22 mouse cellular contexts compared by ENCODE assay signal in the genomic region with DNA sequence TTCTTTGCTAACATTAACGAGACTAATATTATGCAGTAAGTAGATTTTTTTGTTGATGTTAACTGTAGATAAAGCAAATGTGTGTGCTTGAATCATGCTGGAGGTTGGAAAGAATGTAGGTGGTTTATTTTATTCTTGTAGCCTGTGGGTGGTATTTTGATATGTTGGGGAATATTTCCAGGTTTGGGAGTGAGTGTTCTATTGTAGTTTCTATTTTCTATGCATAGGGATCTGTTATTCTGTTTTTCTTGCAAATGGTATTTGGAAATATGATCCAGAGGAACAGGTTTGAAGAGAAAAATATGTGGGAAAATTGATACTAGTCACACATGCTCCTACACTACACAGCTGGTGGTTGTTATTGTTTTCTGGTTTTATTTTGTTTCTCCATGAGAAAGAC.
A peak's percentile ranks its signal among the peaks of the same experiment; 100 is the strongest.
DNase-seq lines count a peak whose midpoint lies in the region; TF ChIP-seq lines count a peak whose summit lies in the region.
"Had no signal": no experiment of that assay in that cellular context is flagged by ENCODE, and none has a peak within 500 bp of the region (broad histone marks: within the 10 kb centered on the region; RNA-seq: fewer than 3 reads in every experiment).

No protein-coding gene starts in this region.

- peak overlapping the region; percentile 81 for H3K27ac ChIP-seq in layer of hippocampus, adult 2 months
- H3K27ac ChIP-seq: embryonic facial prominence, embryonic 13.5 days; embryonic facial prominence, embryonic 15.5 days; forebrain, embryonic 10.5 days; forebrain, embryonic 12.5 days had no signal

- H3K4me3 ChIP-seq in layer of hippocampus, adult 2 months, result no peak overlapping the region
- H3K4me3 ChIP-seq: embryonic facial prominence, embryonic 13.5 days; embryonic facial prominence, embryonic 15.5 days; erythroblast, embryonic 14.5 days; forebrain, embryonic 10.5 days; forebrain, embryonic 12.5 days had no signal

- peak in 1 of 2 experiments; percentile 41 for DNase-seq in layer of hippocampus, adult 2 months (ENCODE audit: low spot score in 2 of 2)
- DNase-seq in layer of hippocampus, postnatal 10 days (ENCODE audit: low spot score in 2 of 2), result no peak
- DNase-seq in layer of hippocampus, adult 9-11 months, result peak; percentile 14
- no peak for DNase-seq in layer of hippocampus, adult 8-10 months (ENCODE audit: low spot score in 2 of 2)
- DNase-seq in brain, adult 2 months (ENCODE audit: low read depth, low spot score), result peak; percentile 57
- DNase-seq in telencephalon, adult 2 months (ENCODE audit: low read depth, low spot score), result peak; percentile 62
- no peak for DNase-seq in urinary bladder, adult 2 months (ENCODE audit: low spot score)
- DNase-seq: adrenal gland, adult 8-10 months; adrenal gland, postnatal 14 days; adrenal gland, postnatal 36 days; cerebellum, adult 11 months; cerebellum, adult 18-20 months; cerebellum, adult 8-10 months; cerebellum, adult 9-11 months; cerebellum, postnatal 14 days; cerebellum, postnatal 36 days; embryo, embryonic 11 days had no signal

- no peak for TF ChIP-seq CTCF in layer of hippocampus, adult 2 months (conservative IDR thresholded peaks at IDR 0.05)

Comparison
In these comparisons a context has a peak if more than half of its experiments do, and no peak if none do; other contexts are left out.
1. DNase-seq: peak in layer of hippocampus, adult 9-11 months (single experiment), brain, adult 2 months (single experiment) and telencephalon, adult 2 months (single experiment); none in layer of hippocampus, postnatal 10 days (0 of 2), layer of hippocampus, adult 8-10 months (0 of 2) and urinary bladder, adult 2 months (single experiment).